ENCODE assay signal across 19 mouse cellular contexts in genomic region chr15:60226335-60226938, GRCm38 (mm10).
A peak's percentile ranks its signal among the peaks of the same experiment; 100 is the strongest.
DNase-seq lines count a peak whose midpoint lies in the region; ATAC-seq and TF ChIP-seq lines count a peak whose summit lies in the region.
"Had no signal": no experiment of that assay in that cellular context is flagged by ENCODE, and none has a peak within 500 bp of the region (broad histone marks: within the 10 kb centered on the region; RNA-seq: fewer than 3 reads in every experiment).

No protein-coding gene starts in this region.

- no peak overlapping the region for H3K4me2 ChIP-seq in lung, embryonic 14.5 days
- no peak overlapping the region for H3K4me2 ChIP-seq in lung, postnatal 0 days (replicated peaks; ENCODE audit: low read depth, low read length)
- no peak overlapping the region for H3K4me2 ChIP-seq in stomach, embryonic 15.5 days
- H3K4me2 ChIP-seq: forebrain, embryonic 13.5 days; hindbrain, embryonic 12.5 days; hindbrain, embryonic 15.5 days had no signal

- H3K27me3 ChIP-seq in lung, embryonic 14.5 days (ENCODE audit: insufficient read depth, low read length), result no peaks in the 10 kb centered on the region
- no peaks in the 10 kb centered on the region for H3K27me3 ChIP-seq in lung, postnatal 0 days (replicated peaks; ENCODE audit: insufficient read depth, low read length)
- H3K27me3 ChIP-seq in stomach, embryonic 15.5 days (replicated peaks), result no peaks in the 10 kb centered on the region
- H3K27me3 ChIP-seq: forebrain, embryonic 13.5 days; hindbrain, embryonic 12.5 days; hindbrain, embryonic 15.5 days; Patski had no signal

- peak; percentile 87 for TF ChIP-seq EP300 in lung, postnatal 0 days (IDR thresholded peaks at IDR 0.05)

- no peak overlapping the region for H3K27ac ChIP-seq in lung, embryonic 14.5 days (ENCODE audit: low read depth)
- no peak overlapping the region for H3K27ac ChIP-seq in lung, postnatal 0 days (ENCODE audit: low read length)
- no peak overlapping the region for H3K27ac ChIP-seq in stomach, embryonic 15.5 days
- H3K27ac ChIP-seq: forebrain, embryonic 10.5 days; forebrain, embryonic 13.5 days; hindbrain, embryonic 12.5 days; hindbrain, embryonic 15.5 days had no signal

- 16% methylated on average over 4 of the region's 4 CpGs for WGBS in lung, embryonic 14.5 days
- WGBS in lung, adult 2 months, result 28% methylated on average over 4 of the region's 4 CpGs
- 22% methylated on average over 4 of the region's 4 CpGs for WGBS in lung, postnatal 0 days
- 17% methylated on average over 4 of the region's 4 CpGs for WGBS in stomach, embryonic 15.5 days

- ATAC-seq in lung, embryonic 14.5 days (ENCODE audit: insufficient read depth), result no peak; the same call in 1 of the 2 replicates
- peak; percentile 63; the same call in 1 of the 2 replicates for ATAC-seq in lung, postnatal 0 days
- ATAC-seq in stomach, embryonic 15.5 days (ENCODE audit: insufficient read depth, low FRiP score, low read depth), result peak; percentile 50; the same call in 1 of the 2 replicates
- ATAC-seq: CD4-positive, CD25-positive, alpha-beta regulatory T cell, adult 4 months; forebrain, embryonic 13.5 days; Patski had no signal

- no peak overlapping the region for H3K9ac ChIP-seq in lung, embryonic 14.5 days
- H3K9ac ChIP-seq in lung, postnatal 0 days (replicated peaks; ENCODE audit: low read depth), result no peak overlapping the region
- H3K9ac ChIP-seq in stomach, embryonic 15.5 days, result no peak overlapping the region
- H3K9ac ChIP-seq: forebrain, embryonic 13.5 days; hindbrain, embryonic 12.5 days; hindbrain, embryonic 15.5 days had no signal

- TF ChIP-seq CTCF in lung, embryonic 14.5 days (IDR thresholded peaks at IDR 0.05; ENCODE audit: low read depth), result no peak
- no peak for TF ChIP-seq CTCF in lung, adult 2 months (IDR thresholded peaks at IDR 0.05; ENCODE audit: insufficient read depth, low read length)
- TF ChIP-seq CTCF in lung, postnatal 0 days (IDR thresholded peaks at IDR 0.05), result no peak

- no peaks in the 10 kb centered on the region for H3K9me3 ChIP-seq in lung, embryonic 14.5 days (ENCODE audit: low read depth, low read length)
- no peaks in the 10 kb centered on the region for H3K9me3 ChIP-seq in lung, postnatal 0 days (ENCODE audit: low read length)
- no peaks in the 10 kb centered on the region for H3K9me3 ChIP-seq in stomach, embryonic 15.5 days
- H3K9me3 ChIP-seq: forebrain, embryonic 10.5 days; forebrain, embryonic 13.5 days; hindbrain, embryonic 12.5 days; hindbrain, embryonic 15.5 days had no signal

- no peak overlapping the region for H3K4me3 ChIP-seq in lung, embryonic 14.5 days (ENCODE audit: low read depth, low read length)
- H3K4me3 ChIP-seq in lung, adult 2 months (replicated peaks; ENCODE audit: extremely low read depth, low read depth, low read length), result no peak overlapping the region
- H3K4me3 ChIP-seq in lung, postnatal 0 days (ENCODE audit: low read depth, low read length), result no peak overlapping the region
- no peak overlapping the region for H3K4me3 ChIP-seq in stomach, embryonic 15.5 days (replicated peaks)
- H3K4me3 ChIP-seq: forebrain, embryonic 10.5 days; forebrain, embryonic 13.5 days; hindbrain, embryonic 12.5 days; hindbrain, embryonic 15.5 days had no signal

- TF ChIP-seq POLR2A in lung, adult 2 months (IDR thresholded peaks at IDR 0.05; ENCODE audit: borderline replicate concordance, extremely low read depth, low read depth, low read length), result no peak

- peak; percentile 6 for DNase-seq in lung, embryonic 14.5 days
- DNase-seq in lung, adult 2 months, result no peak
- DNase-seq in lung, postnatal 0 days (ENCODE audit: low spot score), result peak; percentile 11
- DNase-seq in lung, postnatal 4 days, result no peak
- no peak for DNase-seq in thymus, postnatal 14 days
- DNase-seq: adrenal gland, postnatal 10 days; adrenal gland, postnatal 36 days; cerebellum, adult 18-20 months; cerebellum, adult 9-10 months; cerebellum, postnatal 14 days; gastrocnemius, postnatal 10 days; gastrocnemius, postnatal 36 days had no signal

- no peaks in the 10 kb centered on the region for H3K4me1 ChIP-seq in lung, embryonic 14.5 days (ENCODE audit: insufficient read depth)
- H3K4me1 ChIP-seq in lung, adult 2 months (ENCODE audit: control insufficient read depth, insufficient read depth, low read length), result no peaks in the 10 kb centered on the region
- no peaks in the 10 kb centered on the region for H3K4me1 ChIP-seq in lung, postnatal 0 days (ENCODE audit: insufficient read depth, low read depth, low read length)
- no peaks in the 10 kb centered on the region for H3K4me1 ChIP-seq in stomach, embryonic 15.5 days
- H3K4me1 ChIP-seq: forebrain, embryonic 10.5 days; forebrain, embryonic 13.5 days; hindbrain, embryonic 12.5 days; hindbrain, embryonic 15.5 days had no signal

- H3K36me3 ChIP-seq in lung, embryonic 14.5 days (ENCODE audit: insufficient read depth), result no peaks in the 10 kb centered on the region
- H3K36me3 ChIP-seq in lung, postnatal 0 days (ENCODE audit: insufficient read depth, low read length), result no peaks in the 10 kb centered on the region
- H3K36me3 ChIP-seq in stomach, embryonic 15.5 days, result no peaks in the 10 kb centered on the region
- H3K36me3 ChIP-seq: forebrain, embryonic 10.5 days; hindbrain, embryonic 12.5 days; hindbrain, embryonic 15.5 days had no signal

Comparison
In these comparisons a context has a peak if more than half of its experiments do, and no peak if none do; other contexts are left out.
1. DNase-seq: peak in lung, embryonic 14.5 days (single experiment) and lung, postnatal 0 days (single experiment); none in lung, adult 2 months (single experiment), lung, postnatal 4 days (0 of 2) and thymus, postnatal 14 days (single experiment).